Comparison of ENCODE assay signal across 8 mouse cellular contexts in genomic region chr3:108652866-108653642, GRCm38 (mm10). TPM values are rescaled to one million over a fixed set of nuclear protein-coding genes. Genes with fewer than 3 reads are reported as not detected.
DNase-seq lines count a peak whose midpoint lies in the region; ATAC-seq and TF ChIP-seq lines count a peak whose summit lies in the region.

No protein-coding gene starts in this region.

- no peaks in the 10 kb centered on the region for H3K9me3 ChIP-seq in neural tube, embryonic 11.5 days (ENCODE audit: control insufficient read depth, low read length)
- no peaks in the 10 kb centered on the region for H3K9me3 ChIP-seq in hindbrain, embryonic 16.5 days (ENCODE audit: control insufficient read depth, low read length)
- no peaks in the 10 kb centered on the region for H3K9me3 ChIP-seq in midbrain, embryonic 11.5 days (ENCODE audit: control insufficient read depth, low read length)

- peak overlapping the region; percentile 24 for H3K4me2 ChIP-seq in neural tube, embryonic 11.5 days (ENCODE audit: low read depth)
- H3K4me2 ChIP-seq in hindbrain, embryonic 16.5 days (ENCODE audit: low read length): peak overlapping the region; percentile 31
- H3K4me2 ChIP-seq in midbrain, embryonic 11.5 days: peak overlapping the region; percentile 32; the same call in 1 of the 2 replicates

- peaks cover 6% of the 10 kb centered on the region; the same call in 1 of the 2 replicates for H3K4me1 ChIP-seq in neural tube, embryonic 11.5 days (ENCODE audit: control insufficient read depth, insufficient read depth, low read length)
- H3K4me1 ChIP-seq in hindbrain, embryonic 16.5 days (ENCODE audit: control insufficient read depth, insufficient read depth, low read depth, low read length): peaks cover 6% of the 10 kb centered on the region; the same call in 1 of the 2 replicates
- H3K4me1 ChIP-seq in midbrain, embryonic 11.5 days (ENCODE audit: control insufficient read depth, insufficient read depth, low read length): peaks cover 8% of the 10 kb centered on the region; the same call in 1 of the 2 replicates

- no peak overlapping the region for H3K9ac ChIP-seq in neural tube, embryonic 11.5 days (ENCODE audit: low read length)
- no peak overlapping the region for H3K9ac ChIP-seq in hindbrain, embryonic 16.5 days (ENCODE audit: low read depth, low read length)
- H3K9ac ChIP-seq in midbrain, embryonic 11.5 days (ENCODE audit: low read length): peak overlapping the region; percentile 20; the same call in 1 of the 2 replicates

- no peak for DNase-seq in neural tube, embryonic 11.5 days (ENCODE audit: low spot score)
- DNase-seq in neural tube, embryonic 10.5 days (ENCODE audit: extremely low spot score, low spot score): no peak
- DNase-seq in brain, embryonic 14.5 days (ENCODE audit: low read depth): peak; percentile 30
- peak; percentile 91 for DNase-seq in midbrain, embryonic 11.5 days (ENCODE audit: low spot score, missing footprints)
- no peak for DNase-seq in gastrocnemius, postnatal 25 days
- DNase-seq in gastrocnemius, adult 18-20 months (ENCODE audit: low spot score): no peak
- no peak for DNase-seq in ovary, postnatal 10 days (ENCODE audit: low spot score)

- no peak for TF ChIP-seq POLR2A in brain, embryonic 14.5 days (IDR thresholded peaks at IDR 0.05; ENCODE audit: borderline replicate concordance, extremely low read depth, insufficient read depth, insufficient read length, poor library complexity, severe bottlenecking)

- H3K27me3 ChIP-seq in neural tube, embryonic 11.5 days (ENCODE audit: control insufficient read depth, insufficient read depth, low read length): no peaks in the 10 kb centered on the region
- no peaks in the 10 kb centered on the region for H3K27me3 ChIP-seq in hindbrain, embryonic 16.5 days (replicated peaks; ENCODE audit: control insufficient read depth, insufficient read depth, low read length)
- H3K27me3 ChIP-seq in midbrain, embryonic 11.5 days (ENCODE audit: control insufficient read depth, insufficient read depth, low read length): no peaks in the 10 kb centered on the region

- 30% methylated on average over 9 of the region's 9 CpGs for whole genome bisulfite sequencing in neural tube, embryonic 11.5 days
- WGBS in hindbrain, embryonic 16.5 days: 26% methylated on average over 9 of the region's 9 CpGs
- 29% methylated on average over 9 of the region's 9 CpGs for WGBS in midbrain, embryonic 11.5 days

- no peak overlapping the region for H3K27ac ChIP-seq in neural tube, embryonic 11.5 days (ENCODE audit: low read depth, low read length)
- no peak overlapping the region for H3K27ac ChIP-seq in hindbrain, embryonic 16.5 days (ENCODE audit: low read depth, low read length)
- H3K27ac ChIP-seq in midbrain, embryonic 11.5 days (ENCODE audit: low read depth, low read length): no peak overlapping the region

- H3K4me3 ChIP-seq in neural tube, embryonic 11.5 days (ENCODE audit: low read depth, low read length): no peak overlapping the region
- H3K4me3 ChIP-seq in hindbrain, embryonic 16.5 days (ENCODE audit: low read length): no peak overlapping the region
- H3K4me3 ChIP-seq in midbrain, embryonic 11.5 days (ENCODE audit: low read depth, low read length): no peak overlapping the region

- no peak for TF ChIP-seq CTCF in brain, embryonic 14.5 days (IDR thresholded peaks at IDR 0.05; ENCODE audit: borderline replicate concordance, extremely low read depth, insufficient read depth, insufficient read length)

- ATAC-seq in neural tube, embryonic 11.5 days (ENCODE audit: insufficient read depth, low FRiP score, low TSS enrichment): no peak
- no peak for ATAC-seq in hindbrain, embryonic 16.5 days
- no peak for ATAC-seq in midbrain, embryonic 11.5 days (ENCODE audit: low FRiP score)

- H3K36me3 ChIP-seq in neural tube, embryonic 11.5 days (ENCODE audit: control insufficient read depth, insufficient read depth, low read length): no peaks in the 10 kb centered on the region
- H3K36me3 ChIP-seq in hindbrain, embryonic 16.5 days (ENCODE audit: control insufficient read depth, insufficient read depth, low read length): no peaks in the 10 kb centered on the region
- no peaks in the 10 kb centered on the region for H3K36me3 ChIP-seq in midbrain, embryonic 11.5 days (ENCODE audit: control insufficient read depth, insufficient read depth, low read length)

RNA-seq across cellular contexts. Expression of gene Clcc1, which starts 0.7 kb away (rescaled TPM):
- polyA plus RNA-seq in neural tube, embryonic 11.5 days (2014; fragmentation: Nextera tagmentation; extraction: Ambion mirVana): 49.2 and 53.6 TPM in 2 replicates
- 41.4 and 55.8 TPM in 2 replicates for polyA plus RNA-seq in brain, embryonic 14.5 days (2012; rRNA removed)
- 40.4 and 40.8 TPM in 2 replicates for polyA plus RNA-seq in hindbrain, embryonic 16.5 days (2015; fragmentation: Nextera tagmentation; extraction: Ambion mirVana)
- polyA plus RNA-seq in midbrain, embryonic 11.5 days (2014; fragmentation: Nextera tagmentation; extraction: Ambion mirVana): 64.0 and 76.2 TPM in 2 replicates
- 10 to 100 TPM; 32.0 to 32.5 TPM for total RNA-seq in gastrocnemius, postnatal 25 days (2021)
- total RNA-seq in gastrocnemius, adult 18-20 months (2021): 10 to 100 TPM; 32.6 to 37.4 TPM

Comparison
In these comparisons a context has a peak if more than half of its experiments do, and no peak if none do; other contexts are left out.
1. DNase-seq: peak in brain, embryonic 14.5 days (single experiment) and midbrain, embryonic 11.5 days (single experiment); none in neural tube, embryonic 11.5 days (single experiment), neural tube, embryonic 10.5 days (single experiment), gastrocnemius, postnatal 25 days (single experiment), gastrocnemius, adult 18-20 months (single experiment) and ovary, postnatal 10 days (single experiment).
2. Peak in every context shown above with its lines, with median percentiles within 50 percentile points of each other: H3K4me2 ChIP-seq.